In the genomic region with DNA sequence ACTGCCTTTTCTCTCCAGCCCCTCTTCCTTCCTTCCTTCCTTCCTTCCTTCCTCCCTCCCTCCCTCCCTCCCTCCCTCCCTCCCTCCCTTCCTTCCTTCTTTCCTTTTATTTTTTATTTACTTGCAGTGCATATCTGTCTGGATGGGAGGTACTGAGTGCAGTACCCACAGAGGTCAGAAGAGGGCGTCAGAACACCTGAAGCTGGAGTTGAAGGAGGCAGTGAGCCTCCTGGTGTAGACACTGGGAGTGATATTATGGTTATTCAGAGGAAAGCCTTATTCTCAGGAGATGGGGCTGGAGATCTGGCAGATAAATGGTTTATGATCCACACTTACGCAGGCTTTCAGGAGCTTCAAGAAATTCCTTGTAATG, we compare ENCODE assay signal across 10 mouse cellular contexts. TPM values are rescaled to one million over a fixed set of nuclear protein-coding genes. Genes with fewer than 3 reads are reported as not detected.
DNase-seq lines count a peak whose midpoint lies in the region; ATAC-seq and TF ChIP-seq lines count a peak whose summit lies in the region.
"Had no signal": no experiment of that assay in that cellular context is flagged by ENCODE, and none has a peak within 500 bp of the region (broad histone marks: within the 10 kb centered on the region; RNA-seq: fewer than 3 reads in every experiment).

No protein-coding gene starts in this region.

- no peaks in the 10 kb centered on the region for H3K4me1 ChIP-seq in hindbrain, embryonic 11.5 days (replicated peaks; ENCODE audit: control insufficient read depth, insufficient read depth, low read length)
- no peaks in the 10 kb centered on the region for H3K4me1 ChIP-seq in hindbrain, embryonic 12.5 days
- no peaks in the 10 kb centered on the region for H3K4me1 ChIP-seq in bone marrow, adult 2 months (ENCODE audit: control insufficient read depth, insufficient read depth, low read length)

- H3K9ac ChIP-seq in hindbrain, embryonic 11.5 days (ENCODE audit: low read depth, low read length): no peak overlapping the region
- no peak overlapping the region for H3K9ac ChIP-seq in hindbrain, embryonic 12.5 days
- H3K9ac ChIP-seq: hindbrain, embryonic 15.5 days had no signal

- TF ChIP-seq CTCF in bone marrow, adult 2 months (IDR thresholded peaks at IDR 0.05; ENCODE audit: control insufficient read depth, insufficient read depth, low read length): peak; percentile 54; the same call in 1 of the 2 replicates

- 48% methylated on average over 2 of the region's 2 CpGs for WGBS in hindbrain, embryonic 11.5 days
- WGBS in hindbrain, embryonic 12.5 days: 49% methylated on average over 2 of the region's 2 CpGs
- 49% methylated on average over 2 of the region's 2 CpGs for WGBS in bone marrow, adult 2 months

- H3K9me3 ChIP-seq in hindbrain, embryonic 11.5 days (ENCODE audit: control insufficient read depth, low read length): no peaks in the 10 kb centered on the region
- no peaks in the 10 kb centered on the region for H3K9me3 ChIP-seq in hindbrain, embryonic 12.5 days (replicated peaks)
- H3K9me3 ChIP-seq: hindbrain, embryonic 15.5 days had no signal

- no peak for ATAC-seq in hindbrain, embryonic 11.5 days (ENCODE audit: low FRiP score)
- no peak for ATAC-seq in hindbrain, embryonic 12.5 days (ENCODE audit: low FRiP score)
- peak; percentile 36; the same call in 1 of the 2 replicates for ATAC-seq in granulocyte monocyte progenitor cell, adult 5-6 weeks (replicated peaks; ENCODE audit: poor library complexity, severe bottlenecking)
- ATAC-seq in neutrophil, adult 5-6 weeks (ENCODE audit: extremely low read depth, insufficient number of reproducible peaks, low FRiP score, poor library complexity, severe bottlenecking): 0 out of 2 replicates have a peak, but pooled peaks have one; percentile 38

- H3K27me3 ChIP-seq in hindbrain, embryonic 11.5 days (ENCODE audit: control insufficient read depth, insufficient read depth, low read length): no peaks in the 10 kb centered on the region
- H3K27me3 ChIP-seq in hindbrain, embryonic 12.5 days: peaks cover 18% of the 10 kb centered on the region

- no peaks in the 10 kb centered on the region for H3K36me3 ChIP-seq in hindbrain, embryonic 11.5 days (ENCODE audit: control insufficient read depth, insufficient read depth, low read length)
- H3K36me3 ChIP-seq in hindbrain, embryonic 12.5 days: no peaks in the 10 kb centered on the region
- H3K36me3 ChIP-seq: hindbrain, embryonic 15.5 days had no signal

- TF ChIP-seq POLR2A in bone marrow, adult 2 months (IDR thresholded peaks at IDR 0.05; ENCODE audit: borderline replicate concordance, control insufficient read depth, low read depth, low read length): no peak

- no peak overlapping the region for H3K4me3 ChIP-seq in hindbrain, embryonic 11.5 days (ENCODE audit: low read depth, low read length)
- H3K4me3 ChIP-seq in hindbrain, embryonic 12.5 days: no peak overlapping the region
- no peak overlapping the region for H3K4me3 ChIP-seq in bone marrow, adult 2 months (replicated peaks; ENCODE audit: control insufficient read depth, low read depth, low read length)
- H3K4me3 ChIP-seq: hindbrain, embryonic 15.5 days had no signal

- H3K4me2 ChIP-seq in hindbrain, embryonic 11.5 days (replicated peaks; ENCODE audit: low read depth, low read length): no peak overlapping the region
- no peak overlapping the region for H3K4me2 ChIP-seq in hindbrain, embryonic 12.5 days (replicated peaks)
- H3K4me2 ChIP-seq: hindbrain, embryonic 15.5 days had no signal

- no peak overlapping the region for H3K27ac ChIP-seq in hindbrain, embryonic 11.5 days (ENCODE audit: low read depth, low read length)
- H3K27ac ChIP-seq in hindbrain, embryonic 12.5 days: no peak overlapping the region
- H3K27ac ChIP-seq in bone marrow, adult 2 months (ENCODE audit: control insufficient read depth, insufficient read depth, low read depth, low read length, poor library complexity): no peak overlapping the region
- H3K27ac ChIP-seq: hindbrain, embryonic 15.5 days; macrophage had no signal

- DNase-seq in hindbrain, embryonic 11.5 days (ENCODE audit: low spot score): peak; percentile 51
- peak; percentile 82 to 84 for DNase-seq in B cell, adult 2 months
- no peak for DNase-seq in urinary bladder, adult 18-20 months (ENCODE audit: low spot score in 2 of 2)
- no peak for DNase-seq in MN1 (ENCODE audit: low spot score)

RNA-seq across cellular contexts. Expression of gene Gm15517, which starts 16.0 kb away (rescaled TPM):
- polyA plus RNA-seq in hindbrain, embryonic 11.5 days (2014; fragmentation: Nextera tagmentation; extraction: Ambion mirVana): not detected in 2 replicates
- polyA plus RNA-seq in hindbrain, embryonic 12.5 days (2016; fragmentation: Nextera tagmentation; extraction: Ambion mirVana): not detected in 2 replicates
- not detected in 2 replicates for polyA plus RNA-seq in bone marrow, adult 2 months (2011; ENCODE audit: insufficient read depth, insufficient read length, low replicate concordance, missing spikeins)
- not detected in 2 replicates for total RNA-seq in granulocyte monocyte progenitor cell, adult 5-6 weeks (2014; fragmentation: Nextera tagmentation)
- total RNA-seq in granulocyte monocyte progenitor cell, adult 5-6 weeks (2017): not detected in 2 replicates
- total RNA-seq in neutrophil, adult 5-6 weeks (2017): not detected in 2 replicates
- polyA plus RNA-seq: macrophage had no signal

RNA-seq across cellular contexts. Expression of gene Acp4, which starts 20.1 kb away (rescaled TPM):
- polyA plus RNA-seq in hindbrain, embryonic 11.5 days (2014; fragmentation: Nextera tagmentation; extraction: Ambion mirVana): not detected in 2 replicates
- polyA plus RNA-seq in hindbrain, embryonic 12.5 days (2016; fragmentation: Nextera tagmentation; extraction: Ambion mirVana): not detected in 2 replicates
- polyA plus RNA-seq in bone marrow, adult 2 months (2011; ENCODE audit: insufficient read depth, insufficient read length, low replicate concordance, missing spikeins): not detected in 2 replicates
- total RNA-seq in granulocyte monocyte progenitor cell, adult 5-6 weeks (2014; fragmentation: Nextera tagmentation): not detected in 2 replicates
- 0.26 TPM in 1 of 2 replicates, not detected in the other for total RNA-seq in granulocyte monocyte progenitor cell, adult 5-6 weeks (2017)
- total RNA-seq in neutrophil, adult 5-6 weeks (2017): not detected in 2 replicates
- polyA plus RNA-seq: hindbrain, embryonic 15.5 days; macrophage had no signal

RNA-seq across cellular contexts. Expression of gene Clec11a, which starts 29.5 kb away (rescaled TPM):
- 2.7 TPM in 2 replicates for polyA plus RNA-seq in hindbrain, embryonic 11.5 days (2014; fragmentation: Nextera tagmentation; extraction: Ambion mirVana)
- 2.0 and 2.9 TPM in 2 replicates for polyA plus RNA-seq in hindbrain, embryonic 12.5 days (2016; fragmentation: Nextera tagmentation; extraction: Ambion mirVana)
- 0.75 and 1.8 TPM in 2 replicates for polyA plus RNA-seq in bone marrow, adult 2 months (2011; ENCODE audit: insufficient read depth, insufficient read length, low replicate concordance, missing spikeins)
- total RNA-seq in granulocyte monocyte progenitor cell, adult 5-6 weeks (2014; fragmentation: Nextera tagmentation): 2.5 and 3.7 TPM in 2 replicates
- 4.4 and 4.8 TPM in 2 replicates for total RNA-seq in granulocyte monocyte progenitor cell, adult 5-6 weeks (2017)
- total RNA-seq in neutrophil, adult 5-6 weeks (2017): 3.3 and 4.3 TPM in 2 replicates

RNA-seq across cellular contexts. Expression of gene 2410002F23Rik, which starts 30.7 kb away (rescaled TPM):
- 97.1 and 113 TPM in 2 replicates for polyA plus RNA-seq in hindbrain, embryonic 11.5 days (2014; fragmentation: Nextera tagmentation; extraction: Ambion mirVana)
- polyA plus RNA-seq in hindbrain, embryonic 12.5 days (2016; fragmentation: Nextera tagmentation; extraction: Ambion mirVana): 182 and 196 TPM in 2 replicates
- 45.1 and 74.8 TPM in 2 replicates for polyA plus RNA-seq in bone marrow, adult 2 months (2011; ENCODE audit: insufficient read depth, insufficient read length, low replicate concordance, missing spikeins)
- 95.5 and 132 TPM in 2 replicates for total RNA-seq in granulocyte monocyte progenitor cell, adult 5-6 weeks (2014; fragmentation: Nextera tagmentation)
- 63.5 and 86.2 TPM in 2 replicates for total RNA-seq in granulocyte monocyte progenitor cell, adult 5-6 weeks (2017)
- total RNA-seq in neutrophil, adult 5-6 weeks (2017): 55.9 and 59.7 TPM in 2 replicates

RNA-seq across cellular contexts. Expression of gene 1700028J19Rik, which starts 30.7 kb away (rescaled TPM):
- polyA plus RNA-seq in hindbrain, embryonic 11.5 days (2014; fragmentation: Nextera tagmentation; extraction: Ambion mirVana): 0.81 and 1.4 TPM in 2 replicates
- 1.1 and 1.2 TPM in 2 replicates for polyA plus RNA-seq in hindbrain, embryonic 12.5 days (2016; fragmentation: Nextera tagmentation; extraction: Ambion mirVana)
- polyA plus RNA-seq in bone marrow, adult 2 months (2011; ENCODE audit: insufficient read depth, insufficient read length, low replicate concordance, missing spikeins): 2.0 TPM in 1 of 2 replicates, not detected in the other
- 1.2 TPM in 1 of 2 replicates, not detected in the other for total RNA-seq in granulocyte monocyte progenitor cell, adult 5-6 weeks (2014; fragmentation: Nextera tagmentation)
- total RNA-seq in granulocyte monocyte progenitor cell, adult 5-6 weeks (2017): 0.67 TPM in 1 of 2 replicates, not detected in the other
- 1.4 TPM in 1 of 2 replicates, not detected in the other for total RNA-seq in neutrophil, adult 5-6 weeks (2017)

Comparison
In these comparisons a context has a peak if more than half of its experiments do, and no peak if none do; other contexts are left out.
1. ATAC-seq: peak in granulocyte monocyte progenitor cell, adult 5-6 weeks (single experiment) and neutrophil, adult 5-6 weeks (single experiment); none in hindbrain, embryonic 11.5 days (single experiment) and hindbrain, embryonic 12.5 days (single experiment).
2. DNase-seq: peak in hindbrain, embryonic 11.5 days (single experiment) and B cell, adult 2 months (2 of 2); none in urinary bladder, adult 18-20 months (0 of 2) and MN1 (single experiment).